Mouse (Mus musculus): Measurements from ENCODE around the gene Ddx19b.

- TF ChIP-seq EP300 (IDR thresholded peaks at IDR 0.05; ENCODE audit: low read depth) (no peak), CTCF (IDR thresholded peaks at IDR 0.05; ENCODE audit: low read depth) (peak; percentile 98)
Measured at GRCm38 (mm10) chr8:111056158-111056663, 24.7 kb upstream of the Ddx19b start, which contains the start of gene Exosc6.

Data from liver, embryonic 14.5 days (tissue).